Mouse (Mus musculus): ENCODE results near the gene Vcl. TPM values are rescaled to one million over a fixed set of nuclear protein-coding genes. Genes with fewer than 3 reads are reported as not detected.

Gene Vcl
- total RNA-seq, 1 experiment from 2014 or later, result 46.9 TPM

DNA sequence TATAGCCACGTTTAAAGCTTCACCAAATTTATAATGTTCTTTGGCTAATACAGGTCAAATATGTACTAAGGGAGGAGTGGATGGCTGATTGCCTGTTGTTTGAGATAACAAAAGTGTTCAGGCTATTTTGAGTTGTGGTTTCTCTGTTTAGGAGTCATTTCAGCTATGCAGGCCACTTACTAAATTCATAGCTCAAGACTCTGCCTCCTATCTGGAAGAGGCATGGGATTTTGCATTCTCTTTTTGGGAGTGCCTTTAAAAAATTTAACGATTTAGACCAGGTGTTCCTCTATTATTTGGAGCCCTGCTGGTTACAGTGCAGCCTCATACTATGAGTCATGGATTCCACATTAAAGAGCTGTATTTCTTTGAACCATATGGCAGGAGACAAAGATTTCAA is 9.2 kb downstream of the Vcl start:
- peak; percentile 81 for ATAC-seq (replicated peaks; ENCODE audit: low read depth, poor library complexity, severe bottlenecking)

DNA sequence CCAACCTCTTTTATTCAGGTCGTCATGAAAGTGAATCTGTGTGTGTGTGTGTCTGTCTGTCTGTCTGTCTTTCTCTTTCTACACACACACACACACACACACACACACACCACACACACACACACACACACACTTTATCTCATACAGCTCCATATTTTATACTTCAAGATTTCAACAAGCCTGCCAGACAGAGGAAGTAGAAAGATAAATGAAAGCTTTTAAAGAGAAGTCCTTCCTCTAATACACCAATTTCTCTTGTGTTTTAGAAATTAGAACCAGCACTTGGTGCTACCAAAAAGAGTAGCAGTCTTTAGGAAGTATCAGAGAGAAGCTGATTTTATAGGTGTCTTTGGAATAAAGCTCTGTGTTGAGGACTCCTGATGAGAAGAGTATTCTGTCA is 9.7 kb downstream of the Vcl start:
- ATAC-seq (replicated peaks; ENCODE audit: low read depth, poor library complexity, severe bottlenecking), result 0 out of 2 replicates have a peak, but pooled peaks have one; percentile 6

DNA sequence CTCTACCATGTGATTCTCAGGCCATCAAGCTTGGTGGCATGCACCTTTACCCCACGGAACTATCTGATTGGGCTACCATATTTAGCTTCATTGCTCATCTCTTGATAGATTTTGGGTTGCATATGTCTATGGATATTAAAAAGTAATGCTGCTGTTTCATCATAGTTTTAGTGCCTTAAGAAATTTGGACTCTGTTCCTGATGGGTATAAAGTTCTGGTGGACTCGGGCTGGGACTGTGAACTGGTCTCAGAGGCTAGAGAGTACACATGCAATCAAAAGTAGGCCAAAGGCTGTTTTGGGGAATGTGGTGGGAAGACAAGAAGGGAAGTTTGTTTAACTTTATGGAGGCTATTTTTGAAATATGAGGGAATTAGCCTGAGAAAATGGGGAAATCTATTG is 16.1 kb downstream of the Vcl start:
- ATAC-seq (replicated peaks; ENCODE audit: low read depth, poor library complexity, severe bottlenecking), result no peak

DNA sequence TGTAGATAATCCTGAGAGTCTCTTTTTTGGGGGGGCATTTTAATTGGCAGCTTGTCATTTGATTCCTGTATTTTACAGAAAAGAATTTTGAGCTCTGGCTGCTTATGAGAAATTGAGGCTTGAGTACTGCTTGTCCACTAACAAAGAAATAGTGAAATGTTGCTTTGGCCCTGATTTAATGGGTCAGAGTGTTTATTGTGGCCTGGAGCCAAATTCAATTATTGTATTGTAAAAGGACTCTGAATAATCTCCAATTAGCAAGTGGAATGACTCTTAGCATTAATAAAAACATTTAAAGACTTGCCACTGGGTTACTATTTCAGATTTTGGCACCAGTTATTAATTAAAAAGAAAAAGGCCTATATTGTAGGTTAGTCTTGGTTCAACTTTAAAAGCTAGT is 26.8 kb downstream of the Vcl start:
- no peak for ATAC-seq (replicated peaks; ENCODE audit: low read depth, poor library complexity, severe bottlenecking)

DNA sequence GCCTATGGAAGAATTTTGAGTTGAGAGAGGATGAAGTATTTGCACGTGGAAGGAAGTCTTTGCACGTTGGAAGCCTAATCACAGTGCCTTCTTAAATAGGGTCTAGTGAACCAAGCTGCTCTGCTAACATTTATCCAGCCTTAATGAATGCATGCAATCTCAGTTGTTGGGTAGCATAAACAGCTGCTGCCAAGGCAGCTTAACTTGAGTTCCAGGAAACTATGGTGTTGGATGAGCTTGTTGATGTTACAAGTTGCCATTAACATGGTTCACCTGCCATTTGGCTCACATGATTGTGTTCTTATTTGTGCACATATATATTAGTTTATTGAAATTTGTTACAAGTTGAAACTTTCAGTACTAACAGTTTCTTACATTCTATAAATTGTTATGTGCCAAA is 29.8 kb downstream of the Vcl start:
- no peak for ATAC-seq (replicated peaks; ENCODE audit: low read depth, poor library complexity, severe bottlenecking)

DNA sequence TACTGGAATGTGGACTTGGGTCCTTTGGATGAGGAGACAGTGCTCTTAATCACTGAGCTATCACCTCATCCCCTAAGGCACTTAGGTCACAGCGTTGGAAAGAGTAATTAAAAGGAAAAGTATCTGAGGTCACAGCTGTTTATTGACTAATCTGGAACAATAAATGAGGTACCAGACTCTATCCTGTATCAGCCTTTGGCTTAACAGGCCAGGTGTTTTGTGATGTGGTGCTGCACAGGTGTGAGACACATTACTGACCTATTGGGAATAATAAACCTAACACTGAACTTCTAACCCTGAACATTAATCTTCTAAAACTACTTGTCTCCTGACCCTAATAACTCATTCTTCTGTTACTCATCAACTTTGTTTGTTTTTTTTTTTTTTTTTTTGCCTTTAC is 33.3 kb downstream of the Vcl start:
- no peak for ATAC-seq (replicated peaks; ENCODE audit: low read depth, poor library complexity, severe bottlenecking)

DNA sequence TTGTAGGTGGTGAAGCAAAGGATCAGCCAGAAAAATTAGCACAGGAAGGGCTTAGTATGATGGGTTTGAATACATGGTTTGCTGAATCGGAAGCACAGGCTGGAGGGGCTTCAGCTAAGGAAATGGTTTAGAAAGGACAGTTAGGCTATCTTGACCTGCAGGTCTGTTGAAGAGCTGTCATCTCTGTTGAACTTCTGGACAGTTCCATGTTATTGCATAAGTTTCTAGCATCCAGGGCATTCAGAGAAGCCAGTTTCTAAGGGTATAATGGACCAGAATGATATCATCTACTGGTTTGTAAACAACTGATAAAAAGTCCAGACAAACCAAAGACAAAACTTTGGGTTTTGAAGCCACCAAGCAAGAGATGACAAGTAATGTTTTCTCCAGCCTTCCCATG is 33.7 kb downstream of the Vcl start:
- ATAC-seq (replicated peaks; ENCODE audit: low read depth, poor library complexity, severe bottlenecking), result no peak

DNA sequence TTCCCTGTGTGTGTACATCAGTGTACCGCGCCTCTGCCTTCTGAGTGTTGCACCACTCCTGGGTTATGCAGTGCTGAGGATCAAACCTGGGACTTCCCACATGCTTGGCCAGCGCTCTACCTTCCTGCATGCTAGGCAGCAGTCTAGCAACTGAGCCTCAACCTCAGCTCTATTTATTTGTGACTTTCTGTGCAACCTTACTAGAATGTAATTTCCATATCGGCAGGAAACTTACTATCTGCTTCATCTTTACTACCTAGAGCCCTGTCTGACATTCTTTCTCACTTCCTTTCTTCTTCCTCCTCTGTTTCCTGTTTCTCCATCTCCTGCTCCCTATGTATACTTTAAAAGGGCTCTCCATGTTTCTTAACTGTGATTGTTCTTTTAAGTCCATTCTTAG is 34.7 kb downstream of the Vcl start:
- ATAC-seq (replicated peaks; ENCODE audit: low read depth, poor library complexity, severe bottlenecking), result no peak

DNA sequence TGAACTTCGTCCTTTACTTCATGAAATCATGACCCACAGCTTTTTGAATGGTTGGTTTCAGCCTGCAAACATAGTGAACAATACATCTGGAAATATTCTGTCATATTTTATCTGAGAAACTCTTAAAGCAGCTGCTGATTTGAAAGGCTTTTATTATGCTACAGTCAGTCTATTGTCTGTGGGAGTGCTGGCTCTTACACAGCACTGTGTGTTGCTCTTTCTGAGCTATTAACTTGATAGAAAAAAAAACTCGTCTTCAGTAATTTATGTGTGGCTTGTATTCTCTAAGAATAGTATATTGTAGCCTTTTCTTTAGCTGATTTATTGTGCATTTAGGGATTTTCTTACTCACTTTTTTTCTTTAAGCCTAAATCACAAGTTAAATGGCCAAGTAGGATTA is 35.1 kb downstream of the Vcl start:
- no peak for ATAC-seq (replicated peaks; ENCODE audit: low read depth, poor library complexity, severe bottlenecking)

DNA sequence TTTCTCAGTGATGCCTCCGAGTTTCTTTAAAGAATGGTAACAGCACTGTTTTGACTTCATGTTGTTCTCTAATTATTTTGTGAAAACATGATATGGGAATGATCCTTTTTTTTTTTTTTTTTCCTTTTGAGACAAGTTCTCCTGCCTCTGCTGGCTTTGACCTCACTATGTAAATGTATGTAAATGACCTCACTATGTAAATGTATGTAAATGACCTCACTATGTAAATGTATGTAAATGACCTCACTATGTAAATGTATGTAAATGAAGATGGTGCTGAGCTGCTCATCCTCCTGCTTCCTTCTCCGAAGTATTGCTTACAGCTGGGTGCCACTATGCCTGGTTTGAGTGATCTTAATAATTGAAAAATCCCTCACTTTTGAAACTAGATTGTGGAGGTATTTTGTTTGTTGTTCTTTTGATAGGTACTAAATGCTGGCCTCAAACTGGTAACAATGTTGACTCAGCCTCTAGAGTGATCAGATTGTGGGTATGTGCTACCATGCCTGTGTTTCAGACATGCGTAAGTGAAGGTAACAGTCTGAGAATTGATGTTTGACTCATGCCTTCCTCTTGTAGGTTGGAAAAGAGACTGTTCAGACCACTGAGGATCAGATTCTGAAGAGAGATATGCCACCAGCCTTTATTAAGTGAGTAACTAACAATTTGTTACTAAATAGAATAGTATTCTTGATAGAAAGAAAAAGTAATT is 37.9 kb downstream of the Vcl start:
- ATAC-seq (replicated peaks; ENCODE audit: low read depth, poor library complexity, severe bottlenecking), result no peak

DNA sequence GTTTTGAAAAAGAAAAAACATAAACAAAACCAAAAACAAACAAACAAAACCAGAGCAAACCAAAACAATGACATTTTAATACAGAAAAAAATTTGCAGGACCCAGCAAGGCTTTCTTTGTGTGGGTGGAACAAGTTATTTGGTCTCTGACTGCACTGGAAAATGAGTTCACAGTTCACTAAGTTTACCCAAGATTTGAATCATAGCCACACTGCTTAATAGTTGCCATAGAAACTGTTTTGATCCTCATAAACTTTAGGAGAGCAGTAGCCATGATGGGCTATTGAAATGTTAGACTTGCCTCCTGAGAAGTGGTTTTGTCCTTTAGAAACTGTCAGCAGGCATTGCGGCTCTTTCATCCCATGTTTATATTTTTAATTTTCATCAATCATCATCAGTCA is 39.9 kb downstream of the Vcl start:
- no peak for ATAC-seq (replicated peaks; ENCODE audit: low read depth, poor library complexity, severe bottlenecking)

DNA sequence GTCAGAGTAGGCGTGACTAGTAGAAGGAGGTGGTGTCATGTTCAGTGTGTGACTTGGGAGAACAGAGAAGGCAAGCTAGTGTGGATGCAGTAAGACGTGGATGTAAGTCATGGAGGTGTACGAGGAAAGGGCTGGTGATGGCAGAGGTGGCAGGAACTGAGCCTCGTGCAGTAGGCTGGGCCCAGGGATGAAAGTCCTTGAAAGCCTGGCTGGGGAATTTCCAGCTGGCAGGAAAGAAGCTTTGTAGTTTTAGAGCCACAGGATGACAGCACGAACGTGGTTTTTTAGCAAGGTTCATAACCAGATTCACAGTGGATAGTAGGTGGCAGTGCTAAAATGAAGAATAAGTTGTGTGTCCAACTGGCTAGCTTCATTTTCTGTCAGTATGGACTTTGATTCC is 41.2 kb downstream of the Vcl start:
- no peak for ATAC-seq (replicated peaks; ENCODE audit: low read depth, poor library complexity, severe bottlenecking)

DNA sequence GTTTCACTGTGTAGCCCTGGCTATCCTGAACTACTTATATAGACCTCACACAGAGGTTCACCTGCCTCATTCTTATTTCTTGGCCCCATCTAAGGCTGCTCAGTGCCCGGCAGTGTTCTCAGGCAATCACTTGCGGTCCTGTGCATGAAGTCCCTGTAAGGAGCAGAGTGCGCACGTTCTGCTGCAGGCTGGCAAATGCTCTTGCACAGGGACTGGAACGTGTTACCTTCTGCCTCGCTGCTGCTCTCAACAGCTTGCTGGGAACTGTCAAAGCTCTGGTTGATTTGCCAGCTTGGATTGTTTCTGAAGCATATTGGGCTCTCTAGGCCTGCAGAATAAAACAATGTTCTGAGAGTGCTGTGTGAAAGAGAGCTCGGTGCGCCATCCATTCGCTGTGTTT is 41.7 kb downstream of the Vcl start:
- no peak for ATAC-seq (replicated peaks; ENCODE audit: low read depth, poor library complexity, severe bottlenecking)

DNA sequence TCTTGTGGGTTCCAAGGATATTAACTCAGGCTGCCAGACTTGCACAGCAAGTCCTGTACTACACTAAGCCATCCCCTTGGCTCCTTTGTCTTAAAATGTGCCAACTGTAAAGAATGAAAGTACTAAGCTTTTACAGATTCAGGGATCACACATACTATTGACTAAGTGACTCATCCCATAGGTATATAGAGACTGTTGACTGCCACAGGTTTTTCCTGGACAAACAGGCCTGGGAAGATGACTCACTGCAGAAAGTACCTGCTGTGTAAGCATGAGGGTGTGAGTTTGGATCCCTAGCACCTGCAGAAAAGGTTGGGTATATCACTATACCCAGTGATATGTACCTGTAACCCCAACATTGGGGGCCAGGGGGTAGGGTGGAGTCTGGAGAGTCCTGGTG is 44.6 kb downstream of the Vcl start:
- ATAC-seq (replicated peaks; ENCODE audit: low read depth, poor library complexity, severe bottlenecking), result no peak

DNA sequence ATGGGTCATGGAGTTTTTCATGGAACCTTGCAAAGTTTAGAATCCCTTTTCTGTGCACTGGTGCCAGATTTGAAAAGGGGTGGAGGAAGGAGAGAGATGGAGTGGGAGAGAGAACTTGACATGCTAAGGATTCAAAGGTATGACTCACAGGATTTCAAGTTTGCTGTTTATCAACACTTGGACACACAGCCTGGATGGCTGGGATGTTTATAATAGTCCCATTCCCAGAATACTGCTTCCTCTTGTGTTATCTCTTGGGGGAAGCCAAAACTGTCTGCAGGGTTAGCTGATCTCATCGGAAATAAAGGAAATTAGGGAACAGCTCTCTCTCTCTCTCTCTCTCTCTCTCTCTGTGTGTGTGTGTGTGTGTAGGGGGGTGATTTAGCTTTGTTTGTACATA is 47.5 kb downstream of the Vcl start:
- ATAC-seq (replicated peaks; ENCODE audit: low read depth, poor library complexity, severe bottlenecking), result no peak

DNA sequence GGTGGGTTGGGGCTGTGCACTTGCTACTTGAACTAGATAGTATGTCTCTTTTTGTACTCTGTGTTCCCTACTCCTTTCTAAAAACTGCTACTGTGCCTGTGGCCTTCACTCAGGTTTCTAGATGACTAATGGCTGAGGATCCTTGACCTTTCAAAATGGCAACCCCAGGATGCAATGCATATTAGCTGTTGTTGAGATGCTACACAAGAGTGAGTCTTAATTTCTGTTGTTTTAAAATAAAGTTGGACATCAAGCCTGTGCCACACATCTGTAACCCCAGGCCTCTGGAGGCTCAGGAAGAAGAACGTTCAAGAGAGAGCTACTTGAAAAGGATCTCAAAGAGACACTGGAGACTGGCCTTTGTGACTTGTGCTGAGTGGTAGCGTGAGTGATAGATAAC is 48.5 kb downstream of the Vcl start:
- no peak for ATAC-seq (replicated peaks; ENCODE audit: low read depth, poor library complexity, severe bottlenecking)

DNA sequence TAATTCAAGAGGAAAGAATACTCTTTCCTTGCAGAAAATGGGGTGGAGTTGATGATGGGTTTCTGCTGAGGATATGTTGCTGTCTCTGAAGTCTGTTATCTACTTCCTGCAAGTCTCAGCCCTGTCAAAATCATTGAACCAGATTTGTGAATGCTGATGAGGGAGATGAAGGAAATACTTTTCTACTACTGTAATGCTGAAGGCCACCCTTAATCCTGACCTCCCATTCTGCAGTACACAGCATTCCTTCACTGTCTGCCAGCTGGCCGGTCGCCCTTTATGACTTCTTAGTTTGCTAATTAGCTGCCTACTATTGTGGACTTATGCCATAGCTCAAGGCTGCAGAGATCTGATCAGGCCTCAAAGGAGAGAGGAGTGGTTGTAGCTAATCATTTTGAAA is 54.6 kb downstream of the Vcl start:
- ATAC-seq (replicated peaks; ENCODE audit: low read depth, poor library complexity, severe bottlenecking), result no peak

DNA sequence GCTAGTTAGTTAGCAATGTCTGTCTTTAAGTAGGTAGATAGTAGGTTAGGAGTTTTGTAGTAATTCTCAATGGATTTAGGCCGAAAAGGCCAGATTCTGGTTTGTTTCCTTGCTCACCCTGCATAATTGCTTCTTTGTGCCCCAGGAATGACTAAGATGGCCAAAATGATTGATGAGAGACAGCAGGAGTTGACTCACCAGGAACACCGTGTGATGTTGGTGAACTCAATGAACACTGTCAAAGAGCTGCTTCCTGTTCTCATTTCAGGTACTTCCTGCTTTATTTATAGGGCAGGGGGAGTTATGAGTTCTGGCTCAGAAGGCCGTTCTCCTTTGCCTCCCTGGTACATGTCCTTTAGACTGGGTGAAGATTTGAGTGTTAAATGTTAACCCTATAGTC is 56.3 kb downstream of the Vcl start:
- no peak for ATAC-seq (replicated peaks; ENCODE audit: low read depth, poor library complexity, severe bottlenecking)

DNA sequence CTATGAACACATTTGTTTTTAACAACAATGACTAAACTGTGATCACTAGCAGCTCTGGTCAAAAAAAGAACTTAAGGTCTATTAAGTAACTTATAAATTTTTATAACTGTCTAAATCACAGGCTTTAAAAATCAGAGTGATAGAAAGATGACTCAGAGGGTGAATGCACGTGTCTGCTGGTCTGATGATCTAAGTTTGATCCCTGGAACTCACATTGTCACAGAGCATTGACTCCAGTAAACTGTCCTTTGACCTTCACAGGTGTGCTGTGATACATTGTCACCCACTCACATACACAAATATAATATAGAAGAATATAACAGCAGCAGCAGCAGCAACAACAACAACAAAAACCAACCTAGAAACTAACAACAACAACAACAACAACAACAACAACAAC is 62.3 kb downstream of the Vcl start:
- no peak for ATAC-seq (replicated peaks; ENCODE audit: low read depth, poor library complexity, severe bottlenecking)

DNA sequence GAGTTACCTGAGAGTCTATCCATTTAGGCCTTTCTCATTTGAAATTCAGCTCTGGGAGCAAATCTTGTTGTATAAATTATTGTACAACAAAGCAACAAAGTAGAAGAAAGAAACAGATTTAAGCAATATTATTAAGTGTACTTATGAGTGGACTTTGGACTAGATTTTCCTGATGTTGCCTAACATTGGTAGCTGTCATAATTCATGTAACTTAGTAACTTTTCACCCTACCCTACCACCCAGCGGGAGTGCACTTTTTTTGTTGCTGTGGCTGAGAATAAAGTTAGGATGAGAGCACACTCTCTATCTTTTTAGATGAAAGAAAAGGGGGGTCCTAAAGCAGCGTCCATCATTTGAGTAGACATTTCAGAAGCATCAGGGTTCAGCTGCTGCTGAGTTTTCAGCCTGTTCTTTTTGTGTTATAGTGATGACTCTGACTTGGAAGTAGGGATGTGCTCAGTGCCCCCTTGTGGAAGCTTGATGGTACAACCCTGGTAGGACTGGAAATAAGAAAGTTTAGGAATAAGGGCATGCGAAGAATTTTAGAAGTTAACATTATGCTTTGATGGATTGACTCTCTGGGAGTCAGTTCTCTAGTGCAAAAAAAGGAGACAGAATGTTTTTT is 64.0 kb downstream of the Vcl start:
- ATAC-seq (replicated peaks; ENCODE audit: low read depth, poor library complexity, severe bottlenecking), result peak; percentile 71; the same call in 1 of the 2 replicates

DNA sequence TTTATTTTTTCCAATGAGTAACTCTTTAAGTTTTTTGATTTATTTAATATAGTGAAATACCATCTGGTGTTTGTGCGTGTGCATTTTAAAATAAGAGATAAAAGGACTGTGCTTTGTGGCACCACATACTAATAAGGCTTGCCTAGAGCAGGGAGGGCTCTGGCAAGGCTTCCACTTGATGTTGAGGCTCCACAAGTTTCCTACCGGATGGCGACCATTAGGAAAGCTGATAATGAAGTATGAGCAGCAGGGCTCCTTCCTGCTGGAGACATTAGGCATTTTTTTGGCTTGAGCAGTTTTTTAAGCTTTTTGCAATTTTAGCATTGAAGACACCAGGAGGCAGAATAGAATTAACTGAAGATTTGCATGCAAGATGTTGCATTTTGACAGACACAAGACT is 65.3 kb downstream of the Vcl start:
- ATAC-seq (replicated peaks; ENCODE audit: low read depth, poor library complexity, severe bottlenecking), result no peak

DNA sequence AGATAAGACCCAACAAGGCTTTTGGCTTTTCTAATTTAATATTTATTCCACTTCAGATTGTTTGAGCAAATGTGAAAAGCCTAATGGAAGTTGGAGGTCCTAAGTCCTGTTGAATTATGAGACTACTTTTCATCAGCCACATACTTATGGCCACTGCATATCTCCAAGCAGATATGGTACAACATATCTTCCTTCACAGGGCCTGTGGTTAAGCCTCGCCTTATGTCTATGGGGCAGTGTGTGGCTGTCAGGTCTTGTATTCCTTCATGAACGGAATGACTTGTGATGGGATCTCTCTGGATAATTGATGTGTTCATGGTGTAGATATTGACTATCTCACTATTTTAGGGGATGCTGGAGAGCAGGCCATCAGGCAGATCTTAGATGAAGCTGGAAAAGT is 66.3 kb downstream of the Vcl start:
- no peak for ATAC-seq (replicated peaks; ENCODE audit: low read depth, poor library complexity, severe bottlenecking)
